Mouse (Mus musculus) frontal cortex, postnatal 36 days (tissue): Measurements from ENCODE around the gene Xrcc4.
"Not testable (repeated sequence)": the region's sequence is repeated elsewhere in the genome, so short reads cannot be mapped to it uniquely, and the experiment has no call there.

Experiments used
- DNase-seq, 2 experiments: peaks; one replicate each; pipeline ENCODE4 v3.0.0; 2022; ENCODE audit warnings: low spot score in 2 of 2

Gene Xrcc4

DNA sequence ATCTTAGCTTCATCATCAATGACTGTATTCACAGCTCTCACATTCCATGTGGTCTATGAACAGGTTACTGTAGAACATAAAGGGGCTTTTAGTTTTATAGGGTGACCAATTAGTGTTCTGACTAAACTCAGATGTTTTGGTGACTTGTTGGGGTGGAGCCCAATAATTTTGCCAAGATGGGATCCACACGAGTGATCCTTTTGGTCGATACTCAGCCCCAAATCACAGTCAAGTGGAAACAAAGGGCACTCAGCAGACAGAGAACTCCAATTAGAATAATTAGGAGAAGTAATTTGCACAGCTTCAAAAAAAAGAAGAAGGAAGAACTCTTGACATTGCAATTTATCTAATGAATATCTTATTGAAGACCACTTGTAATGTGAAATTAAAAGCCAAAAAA, 274.9 kb downstream of the Xrcc4 start:
- no peak for DNase-seq

DNA sequence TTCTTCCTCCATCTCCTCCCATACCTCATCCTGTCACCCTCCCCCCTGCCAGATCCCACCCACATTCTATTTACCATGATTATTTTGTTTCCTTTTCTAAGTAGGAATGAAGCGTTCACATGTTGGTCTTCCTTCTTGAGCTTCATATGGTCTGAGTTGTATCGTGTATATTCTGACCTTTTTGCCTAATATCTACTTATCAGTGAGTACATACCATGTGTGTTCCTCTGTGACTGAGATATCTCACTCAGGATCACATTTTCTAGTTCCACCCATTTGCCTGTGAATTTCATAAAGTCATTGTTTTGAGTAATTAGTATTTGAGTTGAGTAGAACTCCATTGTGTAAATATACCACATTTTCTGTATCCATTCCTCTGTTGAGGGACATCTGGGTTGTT, 277.2 kb downstream of the Xrcc4 start:
- DNase-seq = no peak

GRCm38 (mm10) chr13:89809024-89809423, 280.4 kb downstream of the Xrcc4 start:
- no peak for DNase-seq

- no peak for DNase-seq
These were observed 287.5 kb downstream of the Xrcc4 start for GRCm38 (mm10) chr13:89801901-89802300.

- no peak for DNase-seq
These were observed 291.7 kb downstream of the Xrcc4 start for GRCm38 (mm10) chr13:89797721-89798120.

- no peak for DNase-seq
These were observed 297.9 kb downstream of the Xrcc4 start for GRCm38 (mm10) chr13:89791475-89791874.

GRCm38 (mm10) chr13:89782886-89783285, 306.5 kb downstream of the Xrcc4 start:
- no peak for DNase-seq

DNA sequence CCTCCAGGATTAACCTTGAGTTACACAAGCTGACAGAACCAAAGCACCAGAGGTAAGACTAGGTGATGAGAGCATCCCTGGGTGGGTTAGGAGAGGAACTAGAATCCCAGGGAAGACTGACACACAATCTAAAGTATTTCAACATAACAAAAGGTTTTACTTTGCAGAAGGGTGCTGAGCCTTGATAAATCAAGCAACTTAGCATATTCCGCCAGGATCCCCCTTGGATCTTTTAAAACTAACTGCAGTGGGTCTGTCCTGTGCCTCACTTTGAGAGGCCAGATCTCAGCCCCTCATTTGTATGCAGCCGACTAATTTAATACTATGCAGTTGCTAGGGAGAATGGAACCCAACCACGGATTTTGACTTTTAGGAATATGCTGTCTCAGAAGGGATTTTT, 309.1 kb downstream of the Xrcc4 start:
- DNase-seq = no peak

GRCm38 (mm10) chr13:89779208-89779911, 310.0 kb downstream of the Xrcc4 start:
- DNase-seq = peak; percentile 41 to 75

- no peak for DNase-seq
These were observed 311.6 kb downstream of the Xrcc4 start for GRCm38 (mm10) chr13:89777764-89778163.

GRCm38 (mm10) chr13:89777146-89777545, 312.3 kb downstream of the Xrcc4 start:
- no peak for DNase-seq

DNA sequence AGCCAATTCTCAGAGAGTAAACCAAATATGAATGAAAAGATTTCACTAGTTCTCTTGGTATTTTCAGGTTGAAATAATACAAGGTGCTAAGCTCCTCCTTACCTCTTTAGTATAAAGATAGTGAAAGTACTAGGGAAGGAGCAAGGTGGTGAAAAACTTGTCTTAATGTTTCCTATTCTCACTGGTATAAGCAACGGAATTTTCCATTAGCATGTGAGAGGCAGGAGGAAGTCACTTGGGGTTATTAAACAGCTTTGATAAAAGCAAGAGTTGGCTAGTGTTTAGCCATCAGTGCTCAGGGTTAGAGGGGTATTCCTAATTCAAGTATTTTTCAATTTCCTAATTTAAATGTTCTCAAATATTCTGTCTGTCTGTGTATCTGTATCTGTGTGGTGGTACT, 322.9 kb downstream of the Xrcc4 start:
- no peak for DNase-seq

DNA sequence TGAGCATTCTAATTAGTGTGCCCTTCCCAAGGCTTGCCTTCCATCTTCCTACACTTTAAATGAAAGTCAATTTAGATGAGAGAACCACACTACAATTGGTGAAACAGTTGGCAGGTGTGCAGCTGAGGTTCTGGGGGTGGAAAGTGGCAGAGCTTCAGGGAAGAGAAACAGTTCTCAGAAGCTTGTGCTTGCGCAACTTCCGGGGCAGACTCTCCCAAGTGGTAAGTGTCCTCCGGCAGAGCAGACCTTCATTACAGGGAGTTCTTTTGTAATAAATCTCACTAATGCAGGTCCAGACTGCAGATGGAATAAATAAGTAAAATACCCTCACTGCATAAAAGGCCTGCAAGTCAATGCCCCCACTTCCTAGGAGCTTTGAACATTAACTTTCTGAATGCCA, 323.4 kb downstream of the Xrcc4 start:
- no peak for DNase-seq

DNA sequence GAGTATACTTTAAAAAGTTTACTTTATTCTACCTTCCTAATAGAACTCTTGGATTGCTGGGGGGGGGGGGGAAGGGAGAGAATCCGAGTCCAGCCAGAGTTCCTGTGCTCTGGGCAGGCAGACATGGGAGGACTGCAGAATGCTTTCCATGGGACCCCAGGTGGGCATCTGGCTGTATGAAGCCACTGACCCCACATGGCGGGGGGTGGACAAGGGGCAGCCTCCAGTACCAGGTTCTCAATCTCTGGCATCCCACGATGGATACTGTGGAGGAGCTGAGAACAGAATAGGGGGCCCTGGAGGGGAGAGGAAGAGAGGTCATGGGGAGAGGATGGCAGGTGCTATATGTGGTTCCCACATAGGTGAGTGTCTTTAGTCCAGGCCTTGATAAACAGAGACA, 327.1 kb downstream of the Xrcc4 start:
- no peak for DNase-seq

- no peak for DNase-seq
These were observed 333.1 kb downstream of the Xrcc4 start for GRCm38 (mm10) chr13:89756347-89756746.

DNA sequence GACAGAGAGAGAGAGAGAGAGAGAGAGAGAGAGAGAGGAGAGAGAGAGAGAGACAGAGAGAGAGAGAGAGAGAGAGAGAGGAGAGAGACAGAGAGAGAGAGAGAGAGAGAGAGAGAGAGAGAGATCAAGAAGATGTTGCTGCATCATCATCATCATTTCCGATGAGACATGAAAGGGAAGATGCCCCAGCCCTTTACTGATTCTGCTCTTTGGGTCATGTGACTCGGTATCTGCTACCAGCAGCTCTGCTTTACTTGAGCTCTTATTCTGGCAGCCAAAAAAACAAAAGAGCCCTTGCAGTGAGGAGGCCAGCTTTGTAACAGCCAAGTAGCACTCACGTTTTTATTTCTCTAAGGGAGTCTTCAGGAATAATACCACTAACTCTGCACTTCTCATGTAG, 338.8 kb downstream of the Xrcc4 start:
- not testable (repeated sequence) for DNase-seq

GRCm38 (mm10) chr13:89743201-89743600, 346.2 kb downstream of the Xrcc4 start:
- DNase-seq = no peak

DNA sequence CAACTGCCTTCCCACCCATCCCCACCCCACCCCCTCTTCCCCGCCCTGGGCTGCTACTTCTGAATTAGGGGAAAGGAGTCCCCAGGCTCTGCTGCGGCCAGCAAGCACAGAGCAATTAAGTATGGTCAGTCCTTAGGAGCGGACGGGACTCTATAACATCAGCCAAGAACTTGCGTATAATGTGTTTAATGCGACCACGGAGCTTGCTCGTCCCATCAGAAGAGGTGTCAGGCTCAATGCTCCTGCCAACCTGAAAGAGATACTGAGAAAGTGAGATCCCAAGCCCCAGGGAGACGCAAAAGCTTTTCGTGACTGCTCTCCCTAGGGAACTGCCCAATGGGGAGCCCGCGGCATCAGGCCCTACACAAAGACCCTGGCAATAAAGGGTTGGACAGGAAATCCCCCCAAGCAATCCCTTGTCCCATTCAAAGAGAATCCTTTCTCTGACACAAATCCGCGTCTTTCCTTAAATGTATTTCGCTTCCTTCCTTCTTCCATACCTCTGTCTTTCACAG, 346.7 kb downstream of the Xrcc4 start:
- peak in 1 of 2 experiments; percentile 2 for DNase-seq

- DNase-seq = peak; percentile 38 to 39
These were observed 347.4 kb downstream of the Xrcc4 start, which contains the start of gene Vcan for GRCm38 (mm10) chr13:89741766-89742685. Vcan (minus strand) TSS chr13:89742509.

- DNase-seq = peak; percentile 11
These were observed 348.3 kb downstream of the Xrcc4 start for GRCm38 (mm10) chr13:89741116-89741551.

DNA sequence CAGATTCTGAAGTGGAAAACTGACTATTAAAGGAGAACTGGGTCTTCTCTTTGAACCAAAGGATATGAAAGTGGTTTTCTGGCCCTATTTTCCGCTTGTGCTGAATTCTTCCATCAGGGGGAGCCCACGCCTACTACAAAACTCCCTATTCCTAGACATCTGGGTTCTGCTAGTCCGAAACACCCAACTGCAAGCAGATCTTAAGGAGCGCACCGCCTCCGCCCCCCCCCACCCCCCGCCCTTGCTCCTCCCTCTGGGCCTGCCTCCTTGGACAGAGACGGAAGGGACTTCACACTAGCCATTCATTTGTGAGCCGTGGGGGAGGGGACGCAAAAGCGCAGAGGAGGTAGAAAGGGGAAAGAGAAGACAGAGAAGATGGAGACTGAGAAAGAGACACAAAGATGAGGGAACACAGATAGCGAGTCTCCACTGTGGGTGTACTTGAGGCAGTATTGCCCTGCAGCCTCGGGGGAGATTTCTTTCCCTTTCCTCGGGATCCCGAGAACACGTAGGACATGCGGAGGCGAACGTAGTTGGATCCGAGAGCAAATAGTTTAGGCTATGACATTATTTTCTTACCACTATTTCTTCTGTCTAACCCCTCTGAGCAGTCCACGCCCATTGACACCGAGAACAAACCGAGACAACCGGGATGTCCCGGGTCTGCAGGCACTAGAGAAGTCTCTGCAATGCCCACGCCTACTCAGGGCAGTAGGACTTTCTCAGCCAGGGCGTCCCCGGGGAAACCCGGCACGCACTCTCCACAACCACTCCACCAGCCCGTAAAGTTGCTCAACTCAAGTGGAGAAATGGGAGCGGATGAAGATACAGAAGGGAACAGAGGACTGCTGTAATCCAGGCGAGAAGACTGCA, 348.9 kb downstream of the Xrcc4 start:
- peak; percentile 65 to 87 for DNase-seq
